Mouse (Mus musculus) MEL (cell line): ENCODE results near the gene Sorl1. TPM values are rescaled to one million over a fixed set of nuclear protein-coding genes. Genes with fewer than 3 reads are reported as not detected.

Experiments used
- DNase-seq: peaks from one replicate; pipeline ENCODE4 v3.0.0; 2011; ENCODE audit warnings: low read depth, low spot score
- H3K27ac ChIP-seq: 2 replicates; pipeline ENCODE4 v1.5.1; 2012; ENCODE audit warnings: low read depth, mild to moderate bottlenecking, control low read depth, low read length, moderate library complexity; ENCODE audit not compliant: control insufficient read depth
- H3K27me3 ChIP-seq, 2 experiments: fragments of 150-350 bp in 1 of 2; sonication (generic) in 1 of 2; 2 replicates each; pipeline ENCODE4 v1.6.1; 2012; ENCODE audit warnings: low read length in 2 of 2, mild to moderate bottlenecking in 2 of 2, improper control_type of control experiment in 1 of 2, moderate library complexity in 1 of 2; ENCODE audit not compliant: insufficient read depth in 2 of 2, control insufficient read depth in 1 of 2
- H3K36me3 ChIP-seq, 2 experiments: 2 replicates each; pipeline ENCODE4 v1.6.1; 2012 to 2014; ENCODE audit warnings: low read length in 2 of 2, improper control_type of control experiment in 1 of 2, inconsistent platforms in 1 of 2, mild to moderate bottlenecking in 1 of 2; ENCODE audit not compliant: insufficient read depth in 2 of 2, control insufficient read depth in 1 of 2
- H3K4me1 ChIP-seq, 2 experiments: fragments of 150-350 bp in 1 of 2; sonication (generic) in 1 of 2; 2 replicates each; pipeline ENCODE4 v1.6.1; 2012; ENCODE audit warnings: low read length in 2 of 2, improper control_type of control experiment in 1 of 2, mild to moderate bottlenecking in 1 of 2; ENCODE audit not compliant: insufficient read depth in 2 of 2, control insufficient read depth in 1 of 2
- H3K4me3 ChIP-seq, 2 experiments: fragments of 150-350 bp in 1 of 2; sonication (generic) in 1 of 2; 2 replicates each; pipeline ENCODE4 v1.5.1; 2012; ENCODE audit warnings: low read depth in 2 of 2, low read length in 2 of 2, mild to moderate bottlenecking in 2 of 2, moderate library complexity in 2 of 2, control low read depth in 1 of 2, improper control_type of control experiment in 1 of 2; ENCODE audit not compliant: control insufficient read depth in 1 of 2, insufficient read depth in 1 of 2
- H3K79me2 ChIP-seq: 2 replicates; pipeline ENCODE4 v1.6.1; 2012; ENCODE audit warnings: mild to moderate bottlenecking, low read length, moderate library complexity; ENCODE audit not compliant: control insufficient read depth, poor library complexity, insufficient read depth
- H3K9ac ChIP-seq: 2 replicates; pipeline ENCODE4 v1.6.1; 2012; ENCODE audit warnings: low read depth, mild to moderate bottlenecking, control low read depth, low read length, moderate library complexity; ENCODE audit not compliant: control insufficient read depth, poor library complexity, severe bottlenecking
- H3K9me3 ChIP-seq: fragments of 150-350 bp; sonication (generic); replicated peaks from 2 replicates; pipeline ENCODE4 v1.6.1; 2012; ENCODE audit warnings: mild to moderate bottlenecking, low read length, improper control_type of control experiment, moderate library complexity; ENCODE audit not compliant: insufficient read depth
- BHLHE40 ChIP-seq: IDR thresholded peaks from 2 replicates; pipeline ENCODE4 v1.6.1; 2012; ENCODE audit warnings: low read depth, mild to moderate bottlenecking, inconsistent platforms, low read length, improper control_type of control experiment, borderline replicate concordance
- CHD2 ChIP-seq: IDR thresholded peaks from 2 replicates; pipeline ENCODE4 v1.6.1; 2011; ENCODE audit warnings: low read length, improper control_type of control experiment
- CTCF ChIP-seq, 3 experiments: IDR thresholded peaks in 2 of 3; conservative IDR thresholded peaks in 1 of 3; 2 replicates each; pipeline ENCODE4 v1.5.1; 2011 to 2012; ENCODE audit warnings: low read length in 3 of 3, low read depth in 2 of 3, mild to moderate bottlenecking in 2 of 3, improper control_type of control experiment in 1 of 3, inconsistent platforms in 1 of 3, mixed read lengths in 1 of 3, moderate library complexity in 1 of 3; ENCODE audit not compliant: control insufficient read depth in 1 of 3, insufficient read depth in 1 of 3, poor library complexity in 1 of 3, severe bottlenecking in 1 of 3
- E2F4 ChIP-seq: IDR thresholded peaks from 2 replicates; pipeline ENCODE4 v1.6.1; 2011; ENCODE audit warnings: low read depth, low read length, improper control_type of control experiment, borderline replicate concordance
- EP300 ChIP-seq, 2 experiments: IDR thresholded peaks; 2 replicates each; pipeline ENCODE4 v1.6.1; 2011; ENCODE audit warnings: improper control_type of control experiment in 2 of 2, low read length in 2 of 2, low read depth in 1 of 2, mild to moderate bottlenecking in 1 of 2
- GABPA ChIP-seq: IDR thresholded peaks from 2 replicates; pipeline ENCODE4 v1.6.1; 2012; ENCODE audit warnings: low read depth, mild to moderate bottlenecking, inconsistent platforms, low read length, improper control_type of control experiment, moderate library complexity
- HCFC1 ChIP-seq: IDR thresholded peaks from 2 replicates; pipeline ENCODE4 v1.6.1; 2012; ENCODE audit warnings: low read depth, mild to moderate bottlenecking, inconsistent platforms, low read length, improper control_type of control experiment, moderate library complexity
- KAT2A ChIP-seq: conservative IDR thresholded peaks from 2 replicates; pipeline ENCODE4 v1.6.1; 2012; ENCODE audit warnings: low read depth, low read length, improper control_type of control experiment, inconsistent platforms
- MEF2A ChIP-seq: IDR thresholded peaks from 2 replicates; pipeline ENCODE4 v1.6.1; 2014; ENCODE audit warnings: low read depth, mild to moderate bottlenecking, inconsistent platforms, low read length, improper control_type of control experiment; ENCODE audit not compliant: poor library complexity, insufficient replicate concordance, severe bottlenecking; ENCODE audit errors: extremely low read depth
- MXI1 ChIP-seq: IDR thresholded peaks from 2 replicates; pipeline ENCODE4 v1.6.1; 2011; ENCODE audit warnings: mild to moderate bottlenecking, low read depth, low read length, improper control_type of control experiment
- MYB ChIP-seq: IDR thresholded peaks from 2 replicates; pipeline ENCODE4 v1.6.1; 2011; ENCODE audit warnings: mild to moderate bottlenecking, low read depth, low read length, improper control_type of control experiment
- MYC ChIP-seq: IDR thresholded peaks from 2 replicates; pipeline ENCODE4 v1.6.1; 2011; ENCODE audit warnings: low read depth, mild to moderate bottlenecking, low read length, improper control_type of control experiment, moderate library complexity
- POLR2A ChIP-seq, 2 experiments: IDR thresholded peaks; 2 replicates each; pipeline ENCODE4 v1.6.1; 2011 to 2012; ENCODE audit warnings: low read length in 2 of 2, mild to moderate bottlenecking in 2 of 2, control low read depth in 1 of 2, improper control_type of control experiment in 1 of 2, low read depth in 1 of 2, moderate library complexity in 1 of 2; ENCODE audit not compliant: control insufficient read depth in 1 of 2, insufficient read depth in 1 of 2, poor library complexity in 1 of 2
- POLR2AphosphoS2 ChIP-seq: IDR thresholded peaks from 2 replicates; pipeline ENCODE4 v1.6.1; 2011; ENCODE audit warnings: low read length, improper control_type of control experiment
- POLR2AphosphoS5 ChIP-seq: IDR thresholded peaks from 2 replicates; pipeline ENCODE4 v1.6.1; 2012; ENCODE audit warnings: low read depth, borderline replicate concordance, mild to moderate bottlenecking, inconsistent platforms, low read length, moderate library complexity, mixed read lengths
- RAD21 ChIP-seq: IDR thresholded peaks from 2 replicates; pipeline ENCODE4 v1.6.1; 2011; ENCODE audit warnings: mild to moderate bottlenecking, low read depth, low read length, improper control_type of control experiment
- TBP ChIP-seq: IDR thresholded peaks from 2 replicates; pipeline ENCODE4 v1.8.0; 2011; ENCODE audit warnings: low read depth, low read length, improper control_type of control experiment
- USF1 ChIP-seq: IDR thresholded peaks from 2 replicates; pipeline ENCODE4 v1.6.1; 2014; ENCODE audit warnings: low read depth, mild to moderate bottlenecking, inconsistent platforms, low read length, improper control_type of control experiment, moderate library complexity
- USF2 ChIP-seq, 2 experiments: IDR thresholded peaks; 2 replicates each; pipeline ENCODE4 v1.6.1; 2011 to 2012; ENCODE audit warnings: improper control_type of control experiment in 2 of 2, low read length in 2 of 2, borderline replicate concordance in 1 of 2, inconsistent platforms in 1 of 2, low read depth in 1 of 2, mild to moderate bottlenecking in 1 of 2; ENCODE audit not compliant: insufficient read depth in 1 of 2
- ZC3H11A ChIP-seq: IDR thresholded peaks from 2 replicates; pipeline ENCODE4 v1.6.1; 2012; ENCODE audit warnings: low read depth, mild to moderate bottlenecking, inconsistent platforms, low read length, improper control_type of control experiment
- ZKSCAN1 ChIP-seq: IDR thresholded peaks from 2 replicates; pipeline ENCODE4 v1.6.1; 2012; ENCODE audit warnings: low read depth, mild to moderate bottlenecking, inconsistent platforms, low read length, improper control_type of control experiment, moderate library complexity
- ZNF384 ChIP-seq: IDR thresholded peaks from 2 replicates; pipeline ENCODE4 v1.6.1; 2012; ENCODE audit warnings: low read depth, mild to moderate bottlenecking, inconsistent platforms, low read length, improper control_type of control experiment
- polyA plus RNA-seq, 2 experiments: library from polyadenylated mRNA; stranded (reverse) in 1 of 2; unstranded in 1 of 2; fragments of >175 nt in 1 of 2; fragments of >200 nt in 1 of 2; gene quantifications; 2 replicates each; pipeline versions ENCODE4 v1.2.1 to v1.2.4; 2012; ENCODE audit warnings: low replicate concordance in 2 of 2, low read depth in 1 of 2; ENCODE audit not compliant: insufficient read length in 2 of 2, insufficient read depth in 1 of 2, missing spikeins in 1 of 2
- total RNA-seq: library from RNA; depleted of rRNA; stranded (reverse); fragments of 300-350 nt; gene quantifications from 2 replicates; pipeline ENCODE4 v1.2.3, GENCODE M21; 2012

Gene Sorl1
- total and polyA plus RNA-seq, 3 experiments: not detected

GRCm38 (mm10) chr9:42056591-42056990 lies 67.5 kb downstream of the Sorl1 start:
- Histone ChIP-seq H3K79me2 (no peaks in the 10 kb centered on the region), H3K36me3 (no peaks in the 10 kb centered on the region), H3K9me3 (no peaks in the 10 kb centered on the region), H3K4me1 (no peaks in the 10 kb centered on the region), H3K4me3 (no peak overlapping the region), H3K9ac (no peak overlapping the region), H3K27ac (no peak overlapping the region), H3K27me3 (no peaks in the 10 kb centered on the region)
- TF ChIP-seq POLR2A (IDR thresholded peaks at IDR 0.05; ENCODE audit: control insufficient read depth in 1 of 2, insufficient read depth in 1 of 2, low read depth in 1 of 2, low read length in 2 of 2, poor library complexity in 1 of 2): no peak
- TF ChIP-seq CHD2: no peak
- no peak for TF ChIP-seq E2F4
- TF ChIP-seq ZNF384: no peak
- no peak for TF ChIP-seq POLR2AphosphoS2
- TF ChIP-seq TBP: no peak
- no peak for TF ChIP-seq CTCF (IDR thresholded peaks at IDR 0.05 in 2 of 3, conservative IDR thresholded peaks at IDR 0.05 in 1 of 3; ENCODE audit: control insufficient read depth in 1 of 3, insufficient read depth in 1 of 3, low read depth in 2 of 3, low read length in 3 of 3, poor library complexity in 1 of 3, severe bottlenecking in 1 of 3)
- no peak for TF ChIP-seq HCFC1
- no peak for TF ChIP-seq USF1
- DNase-seq: no peak

GRCm38 (mm10) chr9:42055378-42055777 lies 68.7 kb downstream of the Sorl1 start:
- Histone ChIP-seq H3K9me3 (no peaks in the 10 kb centered on the region), H3K27ac (no peak overlapping the region), H3K27me3 (no peaks in the 10 kb centered on the region), H3K79me2 (no peaks in the 10 kb centered on the region), H3K36me3 (no peaks in the 10 kb centered on the region), H3K4me3 (no peak overlapping the region), H3K4me1 (no peaks in the 10 kb centered on the region), H3K9ac (no peak overlapping the region)
- DNase-seq: no peak
- TF ChIP-seq MYB: no peak
- TF ChIP-seq MEF2A: no peak
- no peak for TF ChIP-seq USF2 (IDR thresholded peaks at IDR 0.05; ENCODE audit: borderline replicate concordance in 1 of 2, insufficient read depth in 1 of 2, low read depth in 1 of 2, low read length in 2 of 2)
- no peak for TF ChIP-seq KAT2A
- TF ChIP-seq RAD21: no peak
- no peak for TF ChIP-seq MYC
- no peak for TF ChIP-seq MXI1
- no peak for TF ChIP-seq EP300 (IDR thresholded peaks at IDR 0.05; ENCODE audit: low read depth in 1 of 2, low read length in 2 of 2)
- TF ChIP-seq GABPA: no peak
- TF ChIP-seq BHLHE40: no peak
- no peak for TF ChIP-seq ZC3H11A
- no peak for TF ChIP-seq POLR2AphosphoS2
- no peak for TF ChIP-seq POLR2AphosphoS5
- TF ChIP-seq HCFC1: no peak
- no peak for TF ChIP-seq POLR2A (IDR thresholded peaks at IDR 0.05; ENCODE audit: control insufficient read depth in 1 of 2, insufficient read depth in 1 of 2, low read depth in 1 of 2, low read length in 2 of 2, poor library complexity in 1 of 2)
- no peak for TF ChIP-seq ZKSCAN1
